Mouse (Mus musculus): ENCODE data around the gene Dnaaf5. TPM values are rescaled to one million over a fixed set of nuclear protein-coding genes. Genes with fewer than 3 reads are reported as not detected.

Gene Dnaaf5
- 9.6 and 10.6 TPM in 2 replicates for polyA plus RNA-seq (2016; fragmentation: Nextera tagmentation; extraction: Ambion mirVana)

- H3K4me1 ChIP-seq = peaks cover 24% of the 10 kb centered on the region
- H3K27me3 ChIP-seq (replicated peaks; ENCODE audit: low read depth, poor library complexity, severe bottlenecking) = no peaks in the 10 kb centered on the region
- peak; percentile 100 for DNase-seq (ENCODE audit: low spot score)
- no peaks in the 10 kb centered on the region for H3K9me3 ChIP-seq
- WGBS = under 1% methylated on average over 87 of the region's 87 CpGs
- H3K27ac ChIP-seq (replicated peaks) = peak within 1 kb of the TSS; percentile 84
- H3K4me3 ChIP-seq = peak within 1 kb of the TSS; percentile 91
- H3K36me3 ChIP-seq (replicated peaks) = peaks cover 34% of the 10 kb centered on the region
These were observed at the start of gene Dnaaf5, which contains the start of gene Prkar1b for GRCm38 (mm10) chr5:139149681-139150602. Gene Dnaaf5, plus strand, starts transcription at chr5:139150223. Gene Prkar1b, minus strand, starts transcription at chr5:139150001.

GRCm38 (mm10) chr5:139101783-139102182 lies 48.2 kb upstream of the Dnaaf5 start:
- H3K9me3 ChIP-seq = no peaks in the 10 kb centered on the region
- H3K36me3 ChIP-seq (replicated peaks) = no peaks in the 10 kb centered on the region
- H3K27me3 ChIP-seq (replicated peaks; ENCODE audit: low read depth, poor library complexity, severe bottlenecking) = no peaks in the 10 kb centered on the region
- no peak for DNase-seq (ENCODE audit: low spot score)
- no peak overlapping the region for H3K4me3 ChIP-seq
- no peak overlapping the region for H3K27ac ChIP-seq (replicated peaks)
- 82% methylated on average over 6 of the region's 6 CpGs for WGBS
- peaks cover 7% of the 10 kb centered on the region for H3K4me1 ChIP-seq

GRCm38 (mm10) chr5:139107815-139108214 lies 42.2 kb upstream of the Dnaaf5 start:
- H3K9me3 ChIP-seq = no peaks in the 10 kb centered on the region
- H3K36me3 ChIP-seq (replicated peaks) = no peaks in the 10 kb centered on the region
- H3K4me3 ChIP-seq = no peak overlapping the region
- no peak for DNase-seq (ENCODE audit: low spot score)
- H3K27ac ChIP-seq (replicated peaks) = no peak overlapping the region
- H3K27me3 ChIP-seq (replicated peaks; ENCODE audit: low read depth, poor library complexity, severe bottlenecking) = no peaks in the 10 kb centered on the region
- WGBS = 78% methylated on average over 9 of the region's 9 CpGs
- no peaks in the 10 kb centered on the region for H3K4me1 ChIP-seq

GRCm38 (mm10) chr5:139110140-139110855 lies 39.7 kb upstream of the Dnaaf5 start:
- Histone ChIP-seq H3K27me3 (replicated peaks; ENCODE audit: low read depth, poor library complexity, severe bottlenecking) (no peaks in the 10 kb centered on the region), H3K27ac (replicated peaks) (no peak overlapping the region), H3K4me3 (no peak overlapping the region), H3K4me1 (peaks cover 6% of the 10 kb centered on the region; the same call in 1 of the 2 replicates), H3K36me3 (replicated peaks) (no peaks in the 10 kb centered on the region), H3K9me3 (no peaks in the 10 kb centered on the region)
- no peak for DNase-seq (ENCODE audit: low spot score)
- WGBS = 72% methylated on average over 2 of the region's 2 CpGs

GRCm38 (mm10) chr5:139111991-139112390 lies 38.0 kb upstream of the Dnaaf5 start:
- H3K27me3 ChIP-seq (replicated peaks; ENCODE audit: low read depth, poor library complexity, severe bottlenecking) = no peaks in the 10 kb centered on the region
- H3K9me3 ChIP-seq = no peaks in the 10 kb centered on the region
- H3K36me3 ChIP-seq (replicated peaks) = no peaks in the 10 kb centered on the region
- H3K4me3 ChIP-seq = no peak overlapping the region
- peaks cover 6% of the 10 kb centered on the region; the same call in 1 of the 2 replicates for H3K4me1 ChIP-seq
- 86% methylated on average over 9 of the region's 9 CpGs for WGBS
- DNase-seq (ENCODE audit: low spot score) = no peak
- no peak overlapping the region for H3K27ac ChIP-seq (replicated peaks)

GRCm38 (mm10) chr5:139112418-139112817 lies 37.6 kb upstream of the Dnaaf5 start:
- Histone ChIP-seq H3K9me3 (no peaks in the 10 kb centered on the region), H3K36me3 (replicated peaks) (no peaks in the 10 kb centered on the region), H3K27me3 (replicated peaks; ENCODE audit: low read depth, poor library complexity, severe bottlenecking) (no peaks in the 10 kb centered on the region), H3K4me1 (peaks cover 6% of the 10 kb centered on the region; the same call in 1 of the 2 replicates), H3K4me3 (no peak overlapping the region), H3K27ac (replicated peaks) (no peak overlapping the region)
- DNase-seq (ENCODE audit: low spot score) = no peak
- WGBS = 86% methylated on average over 9 of the region's 9 CpGs

GRCm38 (mm10) chr5:139114876-139115275 lies 35.1 kb upstream of the Dnaaf5 start:
- no peaks in the 10 kb centered on the region for H3K36me3 ChIP-seq (replicated peaks)
- H3K9me3 ChIP-seq = no peaks in the 10 kb centered on the region
- H3K27ac ChIP-seq (replicated peaks) = no peak overlapping the region
- DNase-seq (ENCODE audit: low spot score) = no peak
- 88% methylated on average over 4 of the region's 4 CpGs for WGBS
- no peak overlapping the region for H3K4me3 ChIP-seq
- H3K27me3 ChIP-seq (replicated peaks; ENCODE audit: low read depth, poor library complexity, severe bottlenecking) = no peaks in the 10 kb centered on the region
- peaks cover 17% of the 10 kb centered on the region for H3K4me1 ChIP-seq

GRCm38 (mm10) chr5:139115507-139115906 lies 34.5 kb upstream of the Dnaaf5 start:
- no peaks in the 10 kb centered on the region for H3K9me3 ChIP-seq
- WGBS = 91% methylated on average over 7 of the region's 7 CpGs
- H3K4me1 ChIP-seq = peaks cover 17% of the 10 kb centered on the region
- no peaks in the 10 kb centered on the region for H3K36me3 ChIP-seq (replicated peaks)
- no peak overlapping the region for H3K27ac ChIP-seq (replicated peaks)
- no peak overlapping the region for H3K4me3 ChIP-seq
- DNase-seq (ENCODE audit: low spot score) = no peak
- H3K27me3 ChIP-seq (replicated peaks; ENCODE audit: low read depth, poor library complexity, severe bottlenecking) = no peaks in the 10 kb centered on the region

- no peak overlapping the region for H3K4me3 ChIP-seq
- peaks cover 17% of the 10 kb centered on the region for H3K4me1 ChIP-seq
- no peak for DNase-seq (ENCODE audit: low spot score)
- no peak overlapping the region for H3K27ac ChIP-seq (replicated peaks)
- no peaks in the 10 kb centered on the region for H3K36me3 ChIP-seq (replicated peaks)
- no peaks in the 10 kb centered on the region for H3K27me3 ChIP-seq (replicated peaks; ENCODE audit: low read depth, poor library complexity, severe bottlenecking)
- H3K9me3 ChIP-seq = no peaks in the 10 kb centered on the region
- 73% methylated on average over 5 of the region's 5 CpGs for WGBS
These were observed 31.7 kb upstream of the Dnaaf5 start for GRCm38 (mm10) chr5:139118139-139118960.

- Histone ChIP-seq H3K27me3 (replicated peaks; ENCODE audit: low read depth, poor library complexity, severe bottlenecking) (no peaks in the 10 kb centered on the region), H3K9me3 (no peaks in the 10 kb centered on the region), H3K4me1 (peaks cover 15% of the 10 kb centered on the region), H3K27ac (replicated peaks) (no peak overlapping the region), H3K36me3 (replicated peaks) (no peaks in the 10 kb centered on the region), H3K4me3 (no peak overlapping the region)
- WGBS = 78% methylated on average over 2 of the region's 2 CpGs
- DNase-seq (ENCODE audit: low spot score) = no peak
These were observed 31.1 kb upstream of the Dnaaf5 start for GRCm38 (mm10) chr5:139118961-139119276.

- H3K27ac ChIP-seq (replicated peaks) = no peak overlapping the region
- H3K27me3 ChIP-seq (replicated peaks; ENCODE audit: low read depth, poor library complexity, severe bottlenecking) = peaks cover 34% of the 10 kb centered on the region
- WGBS = 62% methylated on average over 3 of the region's 3 CpGs
- peaks cover 11% of the 10 kb centered on the region for H3K4me1 ChIP-seq
- no peak for DNase-seq (ENCODE audit: low spot score)
- H3K4me3 ChIP-seq = no peak overlapping the region
- H3K36me3 ChIP-seq (replicated peaks) = no peaks in the 10 kb centered on the region
- no peaks in the 10 kb centered on the region for H3K9me3 ChIP-seq
These were observed 24.3 kb upstream of the Dnaaf5 start for GRCm38 (mm10) chr5:139125717-139126116.

GRCm38 (mm10) chr5:139128476-139129065 lies 21.5 kb upstream of the Dnaaf5 start:
- Histone ChIP-seq H3K27ac (replicated peaks) (no peak overlapping the region; the same call in 1 of the 2 replicates), H3K4me1 (peaks cover 11% of the 10 kb centered on the region), H3K9me3 (no peaks in the 10 kb centered on the region), H3K36me3 (replicated peaks) (no peaks in the 10 kb centered on the region), H3K27me3 (replicated peaks; ENCODE audit: low read depth, poor library complexity, severe bottlenecking) (peaks cover 51% of the 10 kb centered on the region), H3K4me3 (peak overlapping the region; percentile 71)
- DNase-seq (ENCODE audit: low spot score) = no peak
- WGBS = 47% methylated on average over 12 of the region's 12 CpGs

Measured in embryonic facial prominence, embryonic 10.5 days (tissue).